Mouse (Mus musculus) C2C12 (cell line): ENCODE results near the gene Cyp4f13. TPM values are rescaled to one million over a fixed set of nuclear protein-coding genes. Genes with fewer than 3 reads are reported as not detected.

Source experiments
- H3K27me3 ChIP-seq: one replicate; pipeline ENCODE4 v1.6.1; 2011; ENCODE audit not compliant: control insufficient read depth, insufficient read depth, insufficient read length
- H3K36me3 ChIP-seq: one replicate; pipeline ENCODE4 v1.6.1; 2011; ENCODE audit not compliant: control insufficient read depth, insufficient read depth
- H3K4me3 ChIP-seq: one replicate; pipeline ENCODE4 v1.5.1; 2011; ENCODE audit warnings: mild to moderate bottlenecking, control low read depth; ENCODE audit not compliant: poor library complexity, insufficient read depth, severe bottlenecking
- H3K79me2 ChIP-seq: one replicate; pipeline ENCODE4 v1.6.1; 2011; ENCODE audit not compliant: control insufficient read depth, insufficient read depth
- H3K79me3 ChIP-seq: one replicate; pipeline ENCODE4 v1.6.1; 2011; ENCODE audit warnings: low read depth, control low read depth
- H3ac ChIP-seq: one replicate; pipeline ENCODE3; 2011; ENCODE audit warnings: low read depth; ENCODE audit not compliant: control insufficient read depth, insufficient read length
- CEBPB ChIP-seq: IDR thresholded peaks from one replicate; pipeline ENCODE4 v1.6.1; 2011; ENCODE audit warnings: low read depth, mild to moderate bottlenecking, control low read depth, moderate library complexity
- CTCF ChIP-seq: IDR thresholded peaks from one replicate; pipeline ENCODE4 v1.5.1; 2011; ENCODE audit not compliant: control insufficient read depth, insufficient read depth, insufficient read length
- FOSL1 ChIP-seq: IDR thresholded peaks from one replicate; pipeline ENCODE4 v1.8.0; 2011; ENCODE audit warnings: mild to moderate bottlenecking, low read length; ENCODE audit not compliant: poor library complexity, insufficient read depth, severe bottlenecking
- MAX ChIP-seq: IDR thresholded peaks from one replicate; pipeline ENCODE4 v1.6.1; 2011; ENCODE audit warnings: mild to moderate bottlenecking, control low read depth
- MYOD1 ChIP-seq: IDR thresholded peaks from one replicate; pipeline ENCODE4 v1.6.1; 2011; ENCODE audit warnings: low read depth; ENCODE audit not compliant: control insufficient read depth, insufficient read length
- MYOG ChIP-seq: IDR thresholded peaks from one replicate; pipeline ENCODE4 v1.6.1; 2011; ENCODE audit not compliant: control insufficient read depth, insufficient read length; ENCODE audit errors: extremely low read depth
- USF1 ChIP-seq: IDR thresholded peaks from one replicate; pipeline ENCODE4 v1.6.1; 2011; ENCODE audit warnings: low read depth, mild to moderate bottlenecking, control low read depth, moderate library complexity
- polyA plus RNA-seq: library from polyadenylated mRNA; unstranded; fragments of >200 nt; fragmentation: generic; extraction: Trizol; gene quantifications from one replicate; pipeline ENCODE4 v1.2.1, GENCODE M21; 2012; ENCODE audit warnings: missing spikeins

Cyp4f13 gene
- polyA plus RNA-seq, 1 experiment = 1.5 TPM

GRCm38 (mm10) chr17:32890852-32891238 lies 56.4 kb downstream of the Cyp4f13 start:
- H3K79me2 ChIP-seq = peaks cover 15% of the 10 kb centered on the region
- H3K79me3 ChIP-seq = peaks cover 5% of the 10 kb centered on the region
- peak overlapping the region; percentile 78 for H3ac ChIP-seq
- no peaks in the 10 kb centered on the region for H3K27me3 ChIP-seq
- no peaks in the 10 kb centered on the region for H3K36me3 ChIP-seq
- H3K4me3 ChIP-seq = peak overlapping the region; percentile 53
- TF ChIP-seq MAX (no peak), FOSL1 (no peak), MYOG (no peak), USF1 (no peak), CTCF (no peak), MYOD1 (no peak), CEBPB (no peak)

DNA sequence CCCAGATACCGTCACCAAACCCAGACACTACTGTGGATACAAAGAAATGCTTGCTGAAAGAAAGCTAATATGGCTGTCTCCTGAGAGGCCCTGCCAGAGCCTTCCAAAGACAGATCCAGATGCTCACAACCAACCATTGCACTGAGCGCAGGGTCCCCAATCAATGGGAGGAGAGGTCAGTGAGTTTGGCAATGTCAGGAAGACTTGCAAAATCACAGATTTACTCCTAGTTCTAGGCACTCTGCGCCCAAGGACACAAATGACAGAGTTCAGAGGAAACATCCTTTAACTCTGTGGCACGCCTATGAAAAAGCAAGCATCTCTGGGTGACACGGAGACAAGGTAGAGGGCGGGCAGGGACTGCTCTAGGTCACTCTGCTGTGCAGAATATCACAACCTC lies 57.6 kb downstream of the Cyp4f13 start:
- Histone ChIP-seq H3K79me3 (peaks cover 5% of the 10 kb centered on the region), H3K27me3 (no peaks in the 10 kb centered on the region), H3K36me3 (no peaks in the 10 kb centered on the region), H3K79me2 (peaks cover 15% of the 10 kb centered on the region), H3ac (no peak overlapping the region), H3K4me3 (no peak overlapping the region)
- TF ChIP-seq USF1 (no peak), FOSL1 (no peak), MAX (no peak), MYOG (no peak), CTCF (no peak), CEBPB (no peak)

DNA sequence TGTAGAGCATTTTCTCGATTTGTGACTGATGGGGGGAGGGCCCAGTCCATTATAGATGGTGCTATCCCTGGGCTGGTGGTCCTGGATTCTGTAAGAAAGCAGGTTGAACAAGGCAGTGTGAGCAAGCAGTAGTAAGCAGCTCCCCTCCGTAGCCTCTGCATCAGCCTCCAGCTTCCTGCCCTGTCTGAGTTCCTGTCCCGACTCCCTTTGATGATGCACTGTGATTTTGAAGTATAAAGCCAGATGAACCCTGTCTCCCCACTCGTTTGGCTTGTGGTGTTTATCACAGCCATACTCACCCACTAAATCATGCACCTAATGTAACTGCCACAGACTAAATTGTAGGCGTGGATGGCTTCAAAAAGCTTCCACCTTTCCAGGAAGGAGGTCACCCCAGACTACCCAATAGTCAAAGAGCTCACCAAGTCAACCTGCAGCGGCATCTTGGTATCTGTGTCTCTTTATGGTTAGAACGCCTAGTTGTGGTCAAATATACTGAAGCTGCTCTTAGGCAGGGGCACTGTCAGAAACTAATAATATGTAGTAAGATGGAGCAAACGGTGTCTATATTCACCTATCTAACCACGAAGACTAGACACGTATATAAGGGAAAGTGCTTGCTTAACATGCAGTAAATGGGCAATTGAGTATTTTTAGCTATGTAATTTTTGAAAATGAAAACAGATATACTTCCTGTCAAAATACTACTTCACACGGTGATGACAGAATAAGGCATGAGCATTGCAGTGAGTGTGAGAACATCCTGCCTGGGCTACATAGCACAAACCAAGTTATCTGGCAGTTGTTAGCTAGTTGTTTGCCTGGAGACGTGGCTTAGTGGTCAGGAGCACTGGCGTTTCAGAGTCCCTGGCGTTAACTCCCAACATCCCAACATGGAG lies 66.6 kb downstream of the Cyp4f13 start:
- TF ChIP-seq MYOG = no peak
- TF ChIP-seq CTCF = no peak
- TF ChIP-seq FOSL1 = no peak
- no peak for TF ChIP-seq USF1
- no peak for TF ChIP-seq MAX
- TF ChIP-seq CEBPB = no peak
- no peak for TF ChIP-seq MYOD1
- no peaks in the 10 kb centered on the region for H3K79me2 ChIP-seq
- H3ac ChIP-seq = no peak overlapping the region
- H3K36me3 ChIP-seq = peaks cover 6% of the 10 kb centered on the region
- no peak overlapping the region for H3K4me3 ChIP-seq
- H3K79me3 ChIP-seq = no peaks in the 10 kb centered on the region
- peaks cover 7% of the 10 kb centered on the region for H3K27me3 ChIP-seq

GRCm38 (mm10) chr17:32878773-32879172 lies 68.4 kb downstream of the Cyp4f13 start:
- H3ac ChIP-seq = no peak overlapping the region
- no peaks in the 10 kb centered on the region for H3K79me3 ChIP-seq
- peaks cover 6% of the 10 kb centered on the region for H3K36me3 ChIP-seq
- peaks cover 7% of the 10 kb centered on the region for H3K27me3 ChIP-seq
- H3K79me2 ChIP-seq = no peaks in the 10 kb centered on the region
- H3K4me3 ChIP-seq = no peak overlapping the region
- TF ChIP-seq CEBPB (no peak), CTCF (no peak), FOSL1 (no peak)

- Histone ChIP-seq H3K79me2 (no peaks in the 10 kb centered on the region), H3K4me3 (no peak overlapping the region)
Observed at GRCm38 (mm10) chr17:32877471-32878171, 69.6 kb downstream of the Cyp4f13 start.

More at GRCm38 (mm10) chr17:32877471-32878171, 69.6 kb downstream of the Cyp4f13 start:
- Histone ChIP-seq H3ac (no peak overlapping the region), H3K79me3 (no peaks in the 10 kb centered on the region), H3K27me3 (peaks cover 7% of the 10 kb centered on the region), H3K36me3 (no peaks in the 10 kb centered on the region)
- no peak for TF ChIP-seq USF1
- TF ChIP-seq MYOG = no peak
- no peak for TF ChIP-seq MYOD1
- TF ChIP-seq MAX = no peak

Other genes with a start within 250 kb of the Cyp4f13 start
- gene Zfp871, start 159.1 kb downstream of the Cyp4f13 start, polyA plus RNA-seq = 2.0 TPM
- 0.01 TPM for gene Zfp811, start 137.5 kb downstream of the Cyp4f13 start, polyA plus RNA-seq
- gene Zfp799, start 117.1 kb downstream of the Cyp4f13 start, polyA plus RNA-seq = 1.3 TPM
- 0.99 TPM for gene Zfp870, start 55.8 kb downstream of the Cyp4f13 start, polyA plus RNA-seq
- 0.02 TPM for gene Cyp4f14, start 30.1 kb downstream of the Cyp4f13 start, polyA plus RNA-seq
- 1.8 TPM for gene Zfp472, start 18.4 kb upstream of the Cyp4f13 start, polyA plus RNA-seq
- gene Zfp952, start 45.7 kb upstream of the Cyp4f13 start, polyA plus RNA-seq = 1.4 TPM
- 0.96 TPM for gene Zfp763, start 86.0 kb upstream of the Cyp4f13 start, polyA plus RNA-seq
- not detected for gene 4921501E09Rik, start 120.7 kb upstream of the Cyp4f13 start, polyA plus RNA-seq
- gene Zfp563, start 141.9 kb upstream of the Cyp4f13 start, polyA plus RNA-seq = 1.3 TPM
- 0.04 TPM for gene Morc2b, start 192.3 kb upstream of the Cyp4f13 start, polyA plus RNA-seq
- not detected for gene Olfr55, start 221.0 kb upstream of the Cyp4f13 start, polyA plus RNA-seq
- gene Olfr239, start 243.9 kb upstream of the Cyp4f13 start, polyA plus RNA-seq = not detected